Mouse (Mus musculus): ENCODE results near the gene Hist1h2br. TPM values are rescaled to one million over a fixed set of nuclear protein-coding genes. Genes with fewer than 3 reads are reported as not detected.
A peak's percentile ranks its signal among the peaks of the same experiment; 100 is the strongest.
"Not testable (repeated sequence)": the region's sequence is repeated elsewhere in the genome, so short reads cannot be mapped to it uniquely, and the experiment has no call there.

The Hist1h2br gene
- polyA plus RNA-seq, 1 experiment from 2014 or later = 27.2 TPM

- no peak for ATAC-seq
- no peaks in the 10 kb centered on the region for H3K4me1 ChIP-seq
- H3K36me3 ChIP-seq (ENCODE audit: poor library complexity, severe bottlenecking) = no peaks in the 10 kb centered on the region
- no peak overlapping the region for H3K4me2 ChIP-seq
- no peak overlapping the region for H3K4me3 ChIP-seq
- H3K27ac ChIP-seq = no peak overlapping the region
- H3K27me3 ChIP-seq = no peaks in the 10 kb centered on the region
- no peaks in the 10 kb centered on the region for H3K9me3 ChIP-seq (replicated peaks)
- no peak overlapping the region for H3K9ac ChIP-seq
- 74% methylated on average over 3 of the region's 3 CpGs for WGBS
Observed at GRCm38 (mm10) chr13:21852215-21852945, 18.8 kb downstream of the Hist1h2br start.

GRCm38 (mm10) chr13:21855146-21855545, 21.6 kb downstream of the Hist1h2br start:
- Histone ChIP-seq H3K4me3 (peak overlapping the region; percentile 42), H3K9ac (no peak overlapping the region), H3K9me3 (replicated peaks) (no peaks in the 10 kb centered on the region), H3K27me3 (no peaks in the 10 kb centered on the region), H3K4me2 (peak overlapping the region; percentile 55), H3K36me3 (ENCODE audit: poor library complexity, severe bottlenecking) (no peaks in the 10 kb centered on the region), H3K4me1 (no peaks in the 10 kb centered on the region), H3K27ac (no peak overlapping the region)
- WGBS = under 1% methylated on average over 11 of the region's 11 CpGs
- peak; percentile 68 for ATAC-seq

- H3K9ac ChIP-seq = peak overlapping the region; percentile 54; the same call in 1 of the 2 replicates
- 2% methylated on average over 15 of the region's 15 CpGs for WGBS
- no peak overlapping the region for H3K27ac ChIP-seq
- peak overlapping the region; percentile 42 for H3K4me3 ChIP-seq
- H3K27me3 ChIP-seq = no peaks in the 10 kb centered on the region
- H3K4me2 ChIP-seq = peak overlapping the region; percentile 55
- H3K36me3 ChIP-seq (ENCODE audit: poor library complexity, severe bottlenecking) = no peaks in the 10 kb centered on the region
- H3K9me3 ChIP-seq (replicated peaks) = no peaks in the 10 kb centered on the region
- ATAC-seq = peak; percentile 61; the same call in 1 of the 2 replicates
- no peaks in the 10 kb centered on the region for H3K4me1 ChIP-seq
Observed at GRCm38 (mm10) chr13:21855698-21856162, 22.2 kb downstream of the Hist1h2br start.

- Histone ChIP-seq H3K4me2 (no peak overlapping the region), H3K36me3 (ENCODE audit: poor library complexity, severe bottlenecking) (no peaks in the 10 kb centered on the region), H3K9me3 (replicated peaks) (no peaks in the 10 kb centered on the region), H3K4me1 (no peaks in the 10 kb centered on the region), H3K27ac (no peak overlapping the region), H3K9ac (no peak overlapping the region), H3K27me3 (no peaks in the 10 kb centered on the region), H3K4me3 (no peak overlapping the region)
- ATAC-seq = no peak
- 17% methylated on average over 5 of the region's 5 CpGs for WGBS
Observed at GRCm38 (mm10) chr13:21861608-21862007, 28.1 kb downstream of the Hist1h2br start.

- not testable (repeated sequence) for ATAC-seq; H3K4me2 ChIP-seq; H3K27me3 ChIP-seq; H3K4me3 ChIP-seq; H3K4me1 ChIP-seq; H3K9ac ChIP-seq; H3K27ac ChIP-seq; H3K36me3 ChIP-seq (ENCODE audit: poor library complexity, severe bottlenecking); H3K9me3 ChIP-seq (replicated peaks)
- WGBS = 79% methylated on average over 3 of the region's 3 CpGs
Observed at GRCm38 (mm10) chr13:21865503-21865902, 32.0 kb downstream of the Hist1h2br start.

- Histone ChIP-seq H3K4me2 (no peak overlapping the region), H3K9ac (no peak overlapping the region), H3K4me3 (no peak overlapping the region), H3K27ac (no peak overlapping the region), H3K27me3 (peaks cover 6% of the 10 kb centered on the region; the same call in 1 of the 2 replicates), H3K36me3 (ENCODE audit: poor library complexity, severe bottlenecking) (no peaks in the 10 kb centered on the region), H3K4me1 (peaks cover 8% of the 10 kb centered on the region), H3K9me3 (replicated peaks) (no peaks in the 10 kb centered on the region)
- 89% methylated on average over 6 of the region's 6 CpGs for WGBS
- no peak for ATAC-seq
Observed at GRCm38 (mm10) chr13:21880735-21881134, 47.2 kb downstream of the Hist1h2br start.

GRCm38 (mm10) chr13:21881878-21882669, 48.5 kb downstream of the Hist1h2br start:
- H3K27ac ChIP-seq = no peak overlapping the region
- no peaks in the 10 kb centered on the region for H3K9me3 ChIP-seq (replicated peaks)
- H3K9ac ChIP-seq = no peak overlapping the region
- peaks cover 6% of the 10 kb centered on the region; the same call in 1 of the 2 replicates for H3K27me3 ChIP-seq
- no peak for ATAC-seq
- peak overlapping the region; percentile 42 for H3K4me2 ChIP-seq
- no peaks in the 10 kb centered on the region for H3K36me3 ChIP-seq (ENCODE audit: poor library complexity, severe bottlenecking)
- 1% methylated on average over 27 of the region's 27 CpGs for WGBS
- H3K4me3 ChIP-seq = peak overlapping the region; percentile 31
- peaks cover 8% of the 10 kb centered on the region for H3K4me1 ChIP-seq

GRCm38 (mm10) chr13:21882760-21883405, 49.3 kb downstream of the Hist1h2br start:
- H3K27ac ChIP-seq = no peak overlapping the region
- no peak; the same call in 1 of the 2 replicates for ATAC-seq
- under 1% methylated on average over 13 of the region's 13 CpGs for WGBS

GRCm38 (mm10) chr13:21883407-21883806, 49.9 kb downstream of the Hist1h2br start:
- Histone ChIP-seq H3K27me3 (peaks cover 6% of the 10 kb centered on the region; the same call in 1 of the 2 replicates), H3K36me3 (ENCODE audit: poor library complexity, severe bottlenecking) (no peaks in the 10 kb centered on the region), H3K9me3 (replicated peaks) (no peaks in the 10 kb centered on the region), H3K27ac (no peak overlapping the region), H3K9ac (no peak overlapping the region), H3K4me2 (peak overlapping the region; percentile 42; the same call in 1 of the 2 replicates), H3K4me1 (peaks cover 8% of the 10 kb centered on the region), H3K4me3 (no peak overlapping the region)
- no peak for ATAC-seq
- WGBS = 27% methylated on average over 5 of the region's 5 CpGs

More at GRCm38 (mm10) chr13:21882760-21883405, 49.3 kb downstream of the Hist1h2br start:
- peaks cover 6% of the 10 kb centered on the region; the same call in 1 of the 2 replicates for H3K27me3 ChIP-seq
- peak overlapping the region; percentile 31 for H3K4me3 ChIP-seq
- H3K4me1 ChIP-seq = peaks cover 8% of the 10 kb centered on the region
- H3K9me3 ChIP-seq (replicated peaks) = no peaks in the 10 kb centered on the region
- H3K36me3 ChIP-seq (ENCODE audit: poor library complexity, severe bottlenecking) = no peaks in the 10 kb centered on the region
- no peak overlapping the region for H3K9ac ChIP-seq
- peak overlapping the region; percentile 42 for H3K4me2 ChIP-seq

GRCm38 (mm10) chr13:21884586-21884985, 51.0 kb downstream of the Hist1h2br start:
- H3K4me3 ChIP-seq = no peak overlapping the region
- no peak overlapping the region for H3K27ac ChIP-seq
- no peaks in the 10 kb centered on the region for H3K9me3 ChIP-seq (replicated peaks)
- H3K36me3 ChIP-seq (ENCODE audit: poor library complexity, severe bottlenecking) = no peaks in the 10 kb centered on the region
- no peak overlapping the region for H3K9ac ChIP-seq
- H3K4me2 ChIP-seq = no peak overlapping the region
- no peak for ATAC-seq
- H3K4me1 ChIP-seq = peaks cover 8% of the 10 kb centered on the region
- peaks cover 6% of the 10 kb centered on the region; the same call in 1 of the 2 replicates for H3K27me3 ChIP-seq
- WGBS = 73% methylated on average over 4 of the region's 4 CpGs

Data from forebrain, embryonic 13.5 days (tissue).